Mouse (Mus musculus) left cerebral cortex, adult 6 months (tissue): ENCODE data around the gene Stox1. TPM values are rescaled to one million over a fixed set of nuclear protein-coding genes. Genes with fewer than 3 reads are reported as not detected.

Experiments used
- long read RNA-seq, 2 experiments: library from polyadenylated mRNA; unstranded; transcript quantifications; one replicate each; pipeline ENCODE4 v2.0.0; 2019 to 2020
- polyA plus RNA-seq: library from polyadenylated mRNA; unstranded; fragments of <200 nt; fragmentation: Nextera tagmentation; gene quantifications from 2 replicates; pipeline ENCODE4 v1.2.3, GENCODE M21; 2021

The Stox1 gene
- 2.2 and 4.3 TPM in 2 replicates for polyA plus RNA-seq
- long read RNA-seq, experiment 1, partial matches to known transcripts = 2 of 6 reads
- long read RNA-seq, experiment 1, other reads (novel, unspliced or antisense) = 0 of 6 reads
- long read RNA-seq, experiment 2, partial matches to known transcripts = 0 of 1 reads
- long read RNA-seq, experiment 2, other reads (novel, unspliced or antisense) = 0 of 1 reads

DNA sequence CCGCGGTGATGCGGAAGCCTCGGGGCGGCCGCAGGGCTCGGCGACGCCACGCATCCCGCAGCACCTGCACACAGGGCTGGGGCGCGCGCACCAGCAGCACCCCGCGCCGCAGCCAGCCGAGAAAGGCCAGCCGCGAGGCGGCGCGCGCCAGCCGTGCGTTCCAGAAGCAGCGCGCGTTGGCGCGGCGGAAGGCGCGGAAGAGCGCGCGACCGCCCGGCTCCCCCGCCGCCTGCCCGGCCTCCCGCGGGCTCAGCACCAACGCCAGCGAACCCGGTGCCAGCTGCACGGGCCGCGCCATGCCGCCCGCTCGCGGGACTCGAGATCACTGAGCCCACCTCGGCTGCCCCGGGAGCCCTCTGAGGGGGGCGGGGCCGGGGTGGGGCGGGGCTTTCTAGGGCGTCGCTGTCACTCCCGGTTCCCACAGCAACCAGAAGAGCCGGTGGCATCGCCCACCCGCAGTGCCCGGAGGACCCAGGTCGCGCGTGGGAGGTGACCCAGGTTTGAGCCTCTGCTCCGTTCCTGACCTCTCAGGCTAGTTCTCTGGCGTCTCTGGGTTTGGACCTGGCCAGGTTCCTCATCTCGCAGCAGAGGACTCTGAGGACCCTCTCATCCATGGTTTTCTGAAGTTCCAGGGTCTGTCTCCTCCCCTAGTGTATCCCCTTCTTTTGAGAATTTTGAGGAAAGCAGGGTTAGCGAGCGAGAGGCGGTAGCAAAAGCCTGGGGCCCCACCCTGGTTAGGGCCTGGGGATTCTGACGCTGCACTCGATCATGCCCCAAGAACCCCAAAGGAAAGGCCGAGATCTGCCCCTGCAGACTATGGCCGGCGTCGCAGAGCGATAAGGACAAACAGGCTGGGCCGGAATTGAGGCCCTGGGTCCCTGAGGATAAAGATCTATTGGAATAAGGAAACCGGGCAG lies at the start of gene Stox1:
Gene Stox1 (minus strand): TSS at position 358 of the 917 bp plus-strand sequence.

DNA sequence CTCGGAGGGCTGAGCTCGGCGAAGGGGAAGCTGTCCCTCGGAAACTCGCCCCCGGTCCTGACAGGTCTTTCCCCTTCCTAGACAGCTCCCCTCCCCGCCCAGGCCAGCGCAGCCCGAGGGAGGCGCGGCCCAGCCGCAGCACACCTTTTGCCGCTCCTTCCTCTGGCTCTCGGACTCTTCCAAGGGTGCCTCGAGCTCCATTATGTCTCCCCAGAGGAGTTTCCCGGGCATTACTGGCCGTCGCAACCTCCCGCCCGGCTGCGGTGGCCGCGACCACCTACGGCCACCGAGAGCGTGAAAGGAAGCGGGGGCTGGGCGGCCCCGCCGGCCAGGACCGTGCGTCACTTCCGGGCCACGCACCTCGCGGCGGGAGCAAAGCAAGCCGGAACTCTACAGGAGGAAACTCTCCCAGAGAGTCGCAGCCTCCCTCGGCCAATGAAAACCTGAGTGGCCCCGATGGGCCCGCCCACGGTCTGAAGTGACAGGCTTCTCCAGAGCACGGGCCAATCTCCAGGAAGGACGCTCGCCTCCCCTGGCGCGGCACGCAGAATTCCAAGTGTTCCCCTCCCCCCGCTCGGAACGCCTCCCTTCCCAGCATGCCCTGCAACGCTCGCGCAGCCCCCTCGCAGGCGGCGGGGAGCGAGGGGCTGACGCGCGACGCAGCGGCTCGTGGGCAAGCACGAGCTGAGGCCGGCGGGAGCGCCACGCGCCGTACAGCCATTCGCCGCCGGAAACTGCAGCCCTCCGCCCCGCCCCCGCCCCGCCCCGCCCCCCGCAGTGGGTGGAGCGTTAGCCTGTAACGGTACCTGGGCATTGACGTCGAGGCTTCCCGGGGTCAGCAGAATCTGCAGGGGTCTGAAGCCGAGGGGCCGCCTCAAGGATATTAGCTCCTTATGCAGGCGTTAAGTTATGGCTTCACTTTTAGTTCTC lies 74.8 kb downstream of the Stox1 start, which contains the start of gene Ddx50:
Gene Ddx50 (minus strand): TSS at position 338 of the 930 bp plus-strand sequence.

Other genes starting within 250 kb of the Stox1 start
- gene Vps26a, start 239.3 kb downstream of the Stox1 start, polyA plus RNA-seq = 46.0 and 58.3 TPM in 2 replicates
- 18.4 and 19.6 TPM in 2 replicates for gene Srgn, start 198.7 kb downstream of the Stox1 start, polyA plus RNA-seq
- 34.4 and 137 TPM in 2 replicates for gene Kif1bp, start 147.7 kb downstream of the Stox1 start, polyA plus RNA-seq
- 3.8 and 4.1 TPM in 2 replicates for gene Ddx21, start 123.8 kb downstream of the Stox1 start, polyA plus RNA-seq
- gene Ddx50, start 74.9 kb downstream of the Stox1 start, polyA plus RNA-seq = 42.2 and 43.4 TPM in 2 replicates
- gene Ccar1, start 66.2 kb upstream of the Stox1 start, polyA plus RNA-seq = 13.9 and 17.1 TPM in 2 replicates
- gene Tet1, start 182.9 kb upstream of the Stox1 start, polyA plus RNA-seq = 5.1 and 6.4 TPM in 2 replicates
- 5.4 and 23.3 TPM in 2 replicates for gene Slc25a16, start 194.5 kb upstream of the Stox1 start, polyA plus RNA-seq
- gene Dna2, start 220.9 kb upstream of the Stox1 start, polyA plus RNA-seq = 0.23 and 0.82 TPM in 2 replicates